Mouse (Mus musculus) ES-Bruce4 (cell line): ENCODE measurements at regions not wholly inside any gene's neighbourhood (a gene's known extent, or its start where the extent isn't known, plus 50 kb on each side); places are given as distances from the start of the nearest gene placed in this dataset.
"Not testable (repeated sequence)": the region's sequence is repeated elsewhere in the genome, so short reads cannot be mapped to it uniquely, and the experiment has no call there.

Source experiments
- H3K27ac ChIP-seq: 2 replicates; pipeline ENCODE4 v1.5.1; 2012; ENCODE audit warnings: low read length, inconsistent platforms; ENCODE audit not compliant: insufficient read depth
- H3K27me3 ChIP-seq: 2 replicates; pipeline ENCODE4 v1.6.1; 2012; ENCODE audit warnings: mild to moderate bottlenecking, low read length, inconsistent platforms; ENCODE audit not compliant: control insufficient read depth, poor library complexity, insufficient read depth, severe bottlenecking
- H3K36me3 ChIP-seq: 2 replicates; pipeline ENCODE4 v1.6.1; 2012; ENCODE audit warnings: inconsistent platforms, mild to moderate bottlenecking, low read length, moderate library complexity; ENCODE audit not compliant: control insufficient read depth, poor library complexity, insufficient read depth, severe bottlenecking
- H3K4me1 ChIP-seq: one replicate; pipeline ENCODE4 v1.8.1; 2011; ENCODE audit warnings: low read length; ENCODE audit not compliant: control insufficient read depth, insufficient read depth
- H3K4me3 ChIP-seq: 2 replicates; pipeline ENCODE4 v1.5.1; 2011; ENCODE audit warnings: low read depth, mild to moderate bottlenecking, low read length
- H3K9ac ChIP-seq: 2 replicates; pipeline ENCODE4 v1.6.1; 2012; ENCODE audit warnings: low read depth, mild to moderate bottlenecking, inconsistent platforms; ENCODE audit not compliant: poor library complexity, severe bottlenecking
- H3K9me3 ChIP-seq: replicated peaks from 2 replicates; pipeline ENCODE4 v1.6.1; 2012; ENCODE audit warnings: mild to moderate bottlenecking, low read length, inconsistent platforms; ENCODE audit not compliant: control insufficient read depth, poor library complexity, insufficient read depth, severe bottlenecking
- CTCF ChIP-seq: IDR thresholded peaks from one replicate; pipeline ENCODE4 v1.8.1; 2011; ENCODE audit warnings: low read depth, low read length
- EP300 ChIP-seq: IDR thresholded peaks from 2 replicates; pipeline ENCODE4 v1.6.1; 2011; ENCODE audit warnings: low read depth, low read length; ENCODE audit not compliant: insufficient read depth
- POLR2A ChIP-seq: IDR thresholded peaks from one replicate; pipeline ENCODE4 v1.8.1; 2011; ENCODE audit warnings: low read length; ENCODE audit not compliant: insufficient read depth

GRCm38 (mm10) chr13:97398041-97398440 lies 157.1 kb downstream of the Enc1 start:
- H3K27me3 ChIP-seq: no peaks in the 10 kb centered on the region; the same call in 1 of the 2 replicates
- no peaks in the 10 kb centered on the region for H3K9me3 ChIP-seq
- no peak overlapping the region for H3K4me3 ChIP-seq
- H3K36me3 ChIP-seq: no peaks in the 10 kb centered on the region
- no peak overlapping the region for H3K9ac ChIP-seq
- H3K27ac ChIP-seq: no peak overlapping the region
- no peaks in the 10 kb centered on the region for H3K4me1 ChIP-seq
- TF ChIP-seq POLR2A (no peak), EP300 (no peak), CTCF (no peak)

DNA sequence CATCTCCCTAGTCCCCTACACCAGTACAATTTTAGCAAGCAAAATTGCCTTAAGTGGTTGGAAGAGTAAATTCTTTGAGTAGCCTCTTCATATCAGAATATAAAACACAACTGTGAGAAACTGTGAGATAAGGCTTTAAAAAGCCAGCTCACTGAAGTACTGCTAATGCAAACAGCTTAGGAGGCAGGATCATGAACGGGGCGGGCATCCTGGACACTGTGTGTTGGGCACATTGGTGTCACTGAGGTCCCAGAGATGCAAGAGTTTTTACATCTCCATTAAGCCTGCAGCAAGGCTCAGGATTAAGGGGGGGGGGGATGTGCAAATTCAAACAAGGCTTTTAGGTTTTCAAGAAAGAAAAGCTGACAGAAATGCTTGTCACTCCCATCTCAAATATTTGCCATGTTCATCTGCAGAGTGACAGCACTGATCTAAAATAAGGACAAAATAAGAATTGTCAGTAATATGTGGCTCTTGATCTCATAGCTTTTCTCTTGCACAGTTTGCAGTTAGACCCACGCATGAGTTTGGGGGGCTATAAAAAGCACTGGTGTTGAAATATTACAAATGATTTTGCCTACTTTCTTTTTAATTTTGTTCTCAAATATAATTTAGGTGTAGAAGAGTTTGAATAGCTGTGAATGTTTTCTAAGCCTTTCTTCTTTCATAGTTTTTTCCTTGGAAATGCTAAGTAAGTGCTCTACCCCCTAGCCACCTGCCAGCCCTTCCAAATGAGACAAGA lies 156.2 kb downstream of the Enc1 start:
- Histone ChIP-seq H3K4me1 (no peaks in the 10 kb centered on the region), H3K27me3 (no peaks in the 10 kb centered on the region; the same call in 1 of the 2 replicates), H3K27ac (no peak overlapping the region), H3K9me3 (no peaks in the 10 kb centered on the region), H3K36me3 (no peaks in the 10 kb centered on the region), H3K4me3 (no peak overlapping the region), H3K9ac (no peak overlapping the region)
- no peak for TF ChIP-seq POLR2A
- TF ChIP-seq CTCF: no peak

- H3K9ac ChIP-seq, H3K36me3 ChIP-seq, H3K4me1 ChIP-seq, H3K27ac ChIP-seq, H3K27me3 ChIP-seq, H3K4me3 ChIP-seq, H3K9me3 ChIP-seq: not testable (repeated sequence)
Measured at GRCm38 (mm10) chr13:97396286-97396685, 155.4 kb downstream of the Enc1 start.

- Histone ChIP-seq H3K27ac (no peak overlapping the region), H3K4me1 (no peaks in the 10 kb centered on the region), H3K36me3 (no peaks in the 10 kb centered on the region), H3K27me3 (no peaks in the 10 kb centered on the region; the same call in 1 of the 2 replicates), H3K9me3 (no peaks in the 10 kb centered on the region), H3K4me3 (no peak overlapping the region), H3K9ac (no peak overlapping the region)
- TF ChIP-seq CTCF (no peak), EP300 (no peak)
Measured at GRCm38 (mm10) chr13:97394756-97395454, 154.0 kb downstream of the Enc1 start.

DNA sequence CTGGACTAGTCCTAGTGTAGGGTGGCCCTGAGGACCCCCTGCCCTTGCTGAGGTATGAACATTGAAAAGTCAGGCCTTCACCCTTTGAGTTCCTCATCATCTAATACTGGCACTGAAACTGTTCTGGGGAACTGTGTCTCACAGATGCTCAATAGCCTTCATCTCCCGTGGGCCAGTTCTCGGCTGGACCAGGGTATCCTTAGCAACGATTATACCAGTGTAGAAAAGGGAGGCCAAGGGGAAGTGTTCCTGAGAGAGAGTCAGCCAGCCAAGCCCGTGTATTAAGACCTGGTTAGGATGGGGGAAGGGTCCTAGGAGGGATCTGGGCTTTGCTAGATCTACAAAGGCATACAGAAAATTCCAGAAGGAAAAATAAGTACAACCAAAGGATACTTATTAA lies 153.2 kb downstream of the Enc1 start:
- Histone ChIP-seq H3K36me3 (no peaks in the 10 kb centered on the region), H3K9ac (no peak overlapping the region), H3K4me3 (no peak overlapping the region), H3K27ac (no peak overlapping the region), H3K27me3 (no peaks in the 10 kb centered on the region), H3K4me1 (no peaks in the 10 kb centered on the region), H3K9me3 (no peaks in the 10 kb centered on the region)
- TF ChIP-seq CTCF (no peak), POLR2A (no peak), EP300 (no peak)

DNA sequence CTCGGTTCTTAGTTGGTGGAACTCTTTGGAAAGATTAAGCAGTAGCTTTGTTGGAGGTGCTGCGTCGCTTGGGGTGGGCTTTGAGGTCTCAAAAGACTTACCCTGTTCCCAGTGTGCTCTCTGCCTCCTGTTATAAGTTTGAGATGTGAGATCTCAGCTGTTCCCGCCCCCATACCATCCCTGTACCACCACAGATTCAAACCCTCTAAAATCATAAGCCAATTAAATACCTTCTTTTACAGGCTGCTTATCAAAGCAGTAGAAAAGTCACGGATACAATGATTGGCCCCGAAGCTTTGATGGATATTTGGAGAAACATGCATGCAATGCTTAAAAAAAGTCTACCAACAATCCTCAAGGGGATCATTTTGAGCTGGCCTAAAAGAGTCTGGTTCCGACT lies 152.6 kb downstream of the Enc1 start:
- no peaks in the 10 kb centered on the region for H3K27me3 ChIP-seq
- H3K9me3 ChIP-seq: no peaks in the 10 kb centered on the region
- no peak overlapping the region for H3K9ac ChIP-seq
- no peak overlapping the region for H3K27ac ChIP-seq
- H3K36me3 ChIP-seq: no peaks in the 10 kb centered on the region
- TF ChIP-seq POLR2A (no peak), EP300 (no peak), CTCF (no peak)
- H3K4me3 ChIP-seq: no peak overlapping the region
- no peaks in the 10 kb centered on the region for H3K4me1 ChIP-seq
